Mouse (Mus musculus): ENCODE results near the gene Cbx4.

The Cbx4 gene

DNA sequence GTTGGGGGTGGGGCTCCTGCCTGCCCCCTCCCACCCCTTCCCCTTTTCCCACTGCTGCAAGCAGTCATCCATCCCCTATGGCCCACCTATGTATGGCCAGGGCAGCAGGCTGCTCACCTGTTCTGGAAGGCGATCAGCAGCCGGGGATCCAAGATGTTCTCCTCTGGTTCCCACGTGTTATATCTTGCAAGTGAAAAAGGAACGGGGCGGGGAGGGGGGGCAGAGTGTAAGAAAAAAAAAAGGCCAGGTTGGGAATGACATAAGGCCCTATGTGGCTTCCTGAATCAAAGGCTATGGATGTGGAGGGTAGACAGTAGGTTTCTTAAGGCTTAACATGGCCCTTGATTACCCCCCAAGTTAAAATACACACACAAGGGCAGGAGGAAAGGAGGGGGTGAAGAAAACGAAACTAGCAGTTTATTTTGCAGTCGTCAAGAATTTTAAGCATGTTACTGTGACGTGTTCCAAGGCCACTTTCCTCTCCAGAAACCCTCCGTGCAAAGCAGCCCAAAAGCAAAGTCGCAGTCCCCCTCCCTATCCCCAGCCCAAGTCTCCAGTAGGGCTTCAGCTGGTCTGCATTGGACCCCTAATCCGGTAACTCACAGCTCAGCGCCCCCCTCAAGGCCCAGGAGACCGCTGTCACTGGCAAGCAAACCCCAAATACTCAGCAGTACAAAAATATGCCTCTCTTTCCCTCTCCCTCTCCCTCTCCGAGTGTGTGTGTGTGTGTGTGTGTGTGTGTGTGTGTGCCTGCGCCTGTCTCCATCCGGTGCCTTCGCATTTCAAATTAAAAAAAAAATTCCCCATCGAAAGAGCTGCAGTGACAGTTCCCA is 1.4 kb downstream of the Cbx4 start:
- peak; percentile 28 for DNase-seq (ENCODE audit: low spot score)

DNA sequence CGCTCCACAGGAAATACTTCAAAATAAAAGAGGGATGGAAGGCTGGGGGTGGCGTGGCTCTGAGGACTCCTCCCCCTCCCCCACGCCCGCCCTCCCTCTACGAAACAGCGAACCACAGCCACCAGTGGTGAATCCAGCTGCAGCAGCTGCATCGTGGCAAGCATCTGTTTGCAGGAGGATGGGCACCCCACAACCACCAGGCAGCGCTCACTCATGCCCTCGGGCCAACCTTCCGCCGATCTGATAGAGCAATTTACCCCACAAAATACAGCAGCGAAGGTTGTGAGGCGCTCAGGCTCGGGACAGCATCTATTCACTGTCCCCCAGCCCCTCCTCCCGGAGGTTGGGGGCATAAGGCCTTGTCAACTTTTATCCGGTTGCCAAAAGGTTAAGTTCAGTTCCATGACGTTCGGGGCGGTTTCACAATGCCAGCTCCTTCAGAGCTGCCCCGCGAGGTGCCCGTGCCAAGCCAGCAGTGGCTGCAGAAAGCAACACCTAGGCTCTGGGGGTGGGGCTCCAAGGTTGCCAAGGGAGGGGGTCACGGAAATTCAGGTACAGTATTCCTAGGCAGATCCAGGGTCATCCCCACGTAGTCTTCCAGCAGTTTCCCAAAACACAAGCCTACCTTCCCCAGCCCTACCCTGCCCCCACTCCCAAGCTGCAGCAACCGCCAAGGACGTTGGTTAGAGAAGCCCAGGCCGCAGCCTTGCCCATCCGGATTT is 2.1 kb downstream of the Cbx4 start:
- peak; percentile 28 for DNase-seq (ENCODE audit: low spot score)

DNA sequence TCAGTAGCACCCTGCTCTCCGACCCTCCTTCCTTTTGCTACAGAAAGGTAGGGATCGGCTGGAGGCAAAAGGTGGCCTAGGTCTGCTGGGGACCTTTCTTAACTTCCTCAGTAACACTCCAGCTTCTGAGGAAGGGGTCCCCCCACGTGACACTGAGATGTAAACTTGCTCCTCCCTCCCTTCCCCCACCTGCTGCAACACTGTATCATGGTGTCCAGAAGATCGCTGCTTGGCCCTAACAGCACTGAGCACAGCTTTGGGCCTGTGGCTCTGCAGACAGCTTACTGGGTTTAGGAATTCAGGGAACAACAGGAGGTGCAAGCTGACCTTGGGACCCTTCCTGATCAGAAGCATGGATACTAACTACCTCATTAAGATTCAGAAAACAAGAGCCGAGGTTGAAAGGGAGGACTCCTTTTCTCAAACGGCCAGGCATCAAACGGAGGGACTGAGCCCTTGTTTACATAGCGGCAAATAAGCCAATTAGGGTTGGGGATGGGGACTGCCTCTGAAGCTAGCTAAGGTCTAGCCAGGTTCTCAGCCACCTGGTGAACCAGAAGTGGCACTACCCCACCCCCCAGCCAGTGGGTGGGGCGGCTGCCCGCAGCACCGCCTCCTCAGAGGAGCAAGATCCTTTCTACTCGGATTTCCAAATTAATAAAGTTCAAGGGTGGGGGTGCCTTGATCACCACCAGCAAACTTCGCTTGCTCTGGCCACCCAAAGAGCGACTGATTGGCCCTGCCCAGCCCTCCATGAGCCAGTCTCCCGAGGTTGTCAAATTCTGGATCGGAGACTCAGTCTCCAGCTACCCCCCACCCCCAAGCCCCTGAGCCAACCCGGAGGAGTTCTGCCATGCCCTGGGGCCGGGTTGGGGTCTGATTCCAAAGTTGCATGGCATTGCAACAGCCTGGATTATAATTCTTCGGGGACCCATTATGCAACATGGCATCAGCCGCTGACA is 3.1 kb downstream of the Cbx4 start:
- no peak for DNase-seq (ENCODE audit: low spot score)

DNA sequence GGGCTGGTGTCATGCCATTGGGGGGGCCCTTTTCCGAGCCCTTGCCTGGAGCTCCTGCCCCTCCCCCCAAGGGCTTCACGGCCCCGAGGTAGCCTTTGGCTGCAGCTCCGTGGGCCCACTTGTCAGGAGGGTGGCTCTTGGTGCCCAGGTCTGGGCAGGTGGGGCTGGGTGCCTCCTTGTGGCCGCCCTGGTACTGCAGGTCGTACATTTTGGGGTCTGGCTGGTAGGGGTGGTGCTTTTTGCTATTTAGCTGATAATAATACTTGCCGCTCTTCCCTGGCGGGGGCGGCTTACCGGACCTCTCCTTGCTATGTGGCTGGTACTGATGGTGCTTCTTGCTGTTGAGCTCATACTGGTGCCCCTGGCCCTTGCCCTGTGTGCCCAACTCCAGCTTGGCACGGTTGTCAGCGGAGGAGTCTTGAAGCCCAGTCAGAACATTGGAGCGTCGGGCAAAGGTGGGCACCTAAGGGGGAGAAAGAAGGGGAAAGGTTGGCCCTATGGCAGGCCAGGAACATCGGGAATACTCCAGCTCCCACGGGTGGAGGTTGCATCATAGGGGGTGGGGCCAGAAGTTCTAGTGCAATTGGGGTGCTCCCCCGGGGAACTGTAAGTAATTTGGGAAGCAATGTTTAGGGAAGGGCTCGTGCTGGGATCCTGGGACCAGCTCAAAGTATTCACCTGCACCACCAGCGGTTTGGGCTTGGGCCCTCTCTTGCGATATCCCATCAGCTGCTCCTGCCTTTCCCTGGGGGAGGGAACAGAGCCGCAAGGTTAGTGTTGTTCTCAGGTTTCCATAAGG is 4.0 kb downstream of the Cbx4 start:
- no peak for DNase-seq (ENCODE audit: low spot score)

DNA sequence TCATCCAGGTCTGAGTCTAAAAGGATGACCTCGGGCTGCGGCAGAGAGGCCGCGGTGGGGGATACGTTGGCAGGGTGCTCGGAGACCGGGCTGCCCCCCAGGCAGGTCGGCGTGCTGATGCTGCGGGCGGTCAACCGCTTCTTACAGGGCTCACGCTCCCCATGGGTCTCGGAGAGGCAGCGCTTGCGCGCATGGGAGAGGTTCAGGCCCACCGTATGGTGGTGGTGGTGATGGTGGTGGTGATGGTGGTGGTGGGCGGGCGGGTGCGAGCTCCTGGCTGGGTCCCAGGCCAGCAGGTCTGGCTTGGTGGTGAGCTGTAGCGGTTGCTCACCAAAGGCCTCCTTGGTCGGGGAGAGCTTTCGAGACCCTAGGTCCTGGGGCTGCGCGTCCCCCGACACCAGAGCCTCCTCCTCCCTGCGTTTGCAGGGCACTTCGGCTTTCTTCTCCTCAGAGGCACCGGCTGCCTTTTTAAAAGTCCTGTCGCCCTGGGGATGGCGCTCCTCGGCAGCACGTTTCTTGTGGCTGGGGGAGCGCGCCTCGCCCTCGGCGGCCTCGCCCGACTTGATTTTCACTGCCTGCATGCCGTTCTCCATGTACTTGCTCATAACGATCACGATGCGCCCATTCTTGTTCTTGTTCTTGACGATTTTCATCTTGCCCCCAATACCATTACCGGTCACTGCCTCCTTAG is 4.7 kb downstream of the Cbx4 start:
- no peak for DNase-seq (ENCODE audit: low spot score)

DNA sequence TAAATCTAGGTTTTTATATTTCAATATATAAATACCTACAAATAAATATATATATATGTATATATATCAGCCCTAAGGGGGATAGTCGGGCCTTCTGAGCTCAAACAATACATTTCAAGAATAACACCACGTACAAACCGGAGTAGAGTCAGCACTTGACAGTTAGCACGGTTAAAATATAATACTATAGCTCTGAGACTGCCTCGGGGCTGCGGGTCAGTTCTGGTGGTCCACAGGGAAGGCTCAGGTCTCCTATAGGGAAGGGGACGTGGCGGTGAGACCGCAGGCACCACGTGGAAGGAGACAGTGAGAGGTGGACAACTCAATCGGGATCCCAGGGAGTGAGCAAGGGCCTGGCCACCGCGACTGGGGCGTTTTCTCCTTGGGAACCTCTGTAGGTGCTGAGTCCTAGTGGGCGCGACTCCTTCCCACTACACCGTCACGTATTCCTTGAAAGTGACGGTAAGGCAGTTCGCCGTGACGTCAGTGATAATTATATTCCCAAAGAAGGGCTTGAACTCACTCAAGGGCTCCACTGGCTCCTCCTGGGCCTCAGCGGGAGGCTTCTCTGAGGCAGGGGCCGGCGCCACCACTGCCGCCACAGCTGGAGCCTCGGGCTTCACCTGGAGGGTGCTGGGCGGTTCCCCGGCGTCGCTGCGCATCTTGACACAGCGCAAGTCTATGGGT is 5.4 kb downstream of the Cbx4 start:
- DNase-seq (ENCODE audit: low spot score) = no peak

DNA sequence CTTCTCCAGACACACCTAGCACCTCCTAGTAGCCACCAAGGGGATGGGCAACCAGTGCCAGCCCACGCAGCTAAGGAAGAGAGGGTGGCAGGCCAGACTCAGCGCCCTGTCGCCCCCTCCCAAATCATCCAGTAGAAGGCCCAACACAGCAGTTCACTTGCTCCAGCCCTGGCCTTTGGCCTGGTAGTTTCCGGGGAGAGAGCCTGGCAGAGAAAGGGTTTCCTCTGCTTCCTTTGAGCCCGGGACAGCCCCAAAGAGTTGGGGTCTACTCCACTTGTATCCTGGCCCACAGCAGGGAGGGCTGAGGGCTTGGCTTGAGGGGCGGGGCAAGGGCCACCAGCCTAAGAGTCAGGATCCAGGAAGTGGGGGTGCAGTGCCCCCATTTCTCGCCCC is 6.6 kb downstream of the Cbx4 start:
- no peak for DNase-seq (ENCODE audit: low spot score)

DNA sequence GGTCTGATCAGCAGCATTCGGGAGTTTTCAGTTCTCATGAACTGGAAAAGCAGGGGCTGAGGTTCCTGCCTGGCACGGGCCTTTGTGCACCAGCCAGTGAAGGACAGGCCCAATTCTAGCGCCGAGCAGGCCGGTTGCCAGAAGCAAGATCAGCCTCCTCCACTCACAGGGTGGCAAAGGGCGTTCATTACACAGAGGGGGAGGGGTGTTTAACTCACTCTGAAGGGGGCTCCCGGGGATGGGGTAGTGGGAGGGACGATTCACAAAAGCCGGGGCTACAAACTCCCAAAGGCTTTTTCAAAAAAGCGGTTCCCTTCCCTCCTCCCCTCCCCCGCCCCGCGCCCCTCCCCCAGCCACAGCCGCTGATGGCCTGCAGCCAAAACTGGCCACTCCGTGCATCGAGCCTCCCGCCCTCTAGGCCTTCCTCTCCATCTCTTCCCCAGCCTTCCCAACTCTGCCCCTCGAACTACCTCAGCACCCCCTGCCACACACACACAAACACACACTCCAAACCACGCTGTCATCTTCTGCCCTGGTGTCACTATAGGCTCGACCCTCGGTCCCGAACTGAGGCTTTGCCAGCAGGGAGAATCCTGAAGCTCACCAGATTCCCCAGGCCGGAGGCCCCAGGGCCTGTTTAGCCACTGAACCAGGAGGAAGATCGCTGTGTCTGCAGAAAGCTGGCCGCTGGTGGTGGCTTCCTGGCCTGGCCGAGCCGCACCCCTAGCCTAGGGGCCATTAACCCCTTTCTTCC is 7.2 kb downstream of the Cbx4 start:
- DNase-seq (ENCODE audit: low spot score) = no peak

DNA sequence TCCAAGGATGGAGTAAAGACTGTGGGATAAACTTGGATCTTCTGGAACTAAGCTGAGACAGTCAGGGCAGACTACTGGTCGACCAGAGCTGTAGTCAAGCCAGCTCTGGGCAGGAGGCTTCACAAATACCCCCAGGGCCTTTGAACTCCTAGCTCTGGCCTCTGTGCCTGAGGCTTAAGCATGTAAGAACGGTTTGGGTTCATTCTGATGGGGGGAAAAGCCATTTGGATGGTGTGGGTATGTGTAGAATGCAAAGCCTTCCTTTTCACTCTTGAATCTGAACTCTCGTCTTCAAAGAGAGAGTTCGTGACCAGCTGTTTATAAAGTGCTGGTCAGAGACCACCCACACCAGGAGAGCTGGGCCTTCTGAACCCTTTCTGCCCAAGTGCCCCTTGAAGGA is 8.3 kb downstream of the Cbx4 start:
- DNase-seq (ENCODE audit: low spot score) = no peak

DNA sequence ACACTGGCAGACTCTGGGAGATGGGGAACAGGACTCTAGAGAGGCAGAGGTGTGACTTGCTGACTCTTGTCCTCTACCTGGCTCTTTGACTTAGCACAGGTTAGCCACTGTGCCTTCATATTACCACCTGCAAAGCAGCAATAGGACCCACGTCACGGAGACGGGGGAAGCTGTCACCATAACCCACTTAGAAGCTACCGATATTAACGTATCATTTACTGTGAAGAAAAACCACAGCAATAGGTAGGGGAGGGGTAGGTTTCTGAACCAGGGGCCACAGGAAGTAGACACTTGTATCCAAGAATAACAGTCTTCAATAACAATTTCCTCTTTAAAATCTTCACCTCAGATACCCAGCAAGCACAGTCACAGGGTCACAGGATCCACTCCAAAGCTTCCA is 10.2 kb downstream of the Cbx4 start:
- DNase-seq (ENCODE audit: low spot score) = no peak

DNA sequence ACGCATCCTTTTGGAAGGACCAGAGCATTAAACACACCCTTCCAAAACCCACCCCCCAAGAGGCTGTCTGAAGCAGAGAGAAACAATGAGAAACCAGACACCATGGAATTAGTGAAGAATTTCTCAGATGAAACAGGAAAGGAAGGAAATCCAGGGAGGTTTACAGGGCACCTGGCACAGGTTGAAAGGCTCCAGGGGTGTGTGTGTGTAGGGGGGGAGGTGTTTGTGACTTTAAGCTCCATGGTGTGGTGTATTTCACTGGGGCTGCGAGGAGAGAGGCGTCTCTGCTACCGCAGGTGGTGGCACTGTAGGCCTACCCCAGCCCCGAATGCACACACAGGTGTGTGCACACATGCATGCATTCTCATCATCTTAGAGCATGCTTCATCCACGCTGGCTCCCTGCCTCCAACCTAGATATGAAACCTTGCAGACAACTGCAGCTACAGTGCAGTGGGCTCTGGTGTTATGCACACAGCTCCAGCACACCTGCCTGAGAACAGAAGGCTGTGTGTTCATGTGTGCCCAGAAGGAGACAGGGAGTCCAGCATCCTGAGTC is 12.1 kb downstream of the Cbx4 start:
- no peak for DNase-seq (ENCODE audit: low spot score)

DNA sequence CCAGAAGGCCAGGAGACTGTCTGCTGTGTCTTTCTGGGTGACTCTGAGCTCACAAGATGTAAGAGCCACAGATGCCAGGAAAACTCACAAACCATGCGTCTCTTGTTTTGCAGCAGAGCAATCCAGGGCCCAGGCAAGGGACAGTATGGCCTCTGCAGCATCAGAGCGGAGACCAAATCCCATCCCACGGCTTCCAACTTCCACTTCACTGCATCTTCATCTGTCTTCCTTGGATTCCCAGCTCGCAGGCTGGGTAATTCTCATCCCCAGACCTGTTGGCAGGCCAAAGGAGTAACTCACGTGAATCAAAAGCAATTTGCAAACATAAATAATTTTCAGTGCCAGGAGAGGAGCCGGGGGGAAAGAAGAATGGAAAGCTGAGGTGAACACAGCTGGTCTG is 13.0 kb downstream of the Cbx4 start:
- no peak for DNase-seq (ENCODE audit: low spot score)

DNA sequence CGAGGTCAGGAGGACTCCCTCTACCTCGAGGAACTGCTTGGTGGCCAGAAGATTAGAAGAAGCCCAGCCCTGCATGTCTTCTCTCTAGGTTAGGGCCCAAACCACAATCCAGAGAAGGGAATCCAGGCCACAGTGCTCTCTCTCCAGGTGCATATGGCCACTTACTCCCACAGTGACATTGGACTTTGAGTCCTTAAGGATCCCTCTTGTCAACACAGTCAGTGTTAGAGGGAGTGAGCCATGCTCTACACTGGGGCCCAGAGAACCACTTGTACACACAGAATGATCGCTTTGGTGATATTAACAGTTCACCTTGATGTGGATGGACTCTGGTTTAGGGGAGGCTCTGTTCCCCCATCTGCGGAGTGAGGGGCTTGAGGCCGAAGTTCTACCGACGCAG is 13.8 kb downstream of the Cbx4 start:
- DNase-seq (ENCODE audit: low spot score) = no peak

DNA sequence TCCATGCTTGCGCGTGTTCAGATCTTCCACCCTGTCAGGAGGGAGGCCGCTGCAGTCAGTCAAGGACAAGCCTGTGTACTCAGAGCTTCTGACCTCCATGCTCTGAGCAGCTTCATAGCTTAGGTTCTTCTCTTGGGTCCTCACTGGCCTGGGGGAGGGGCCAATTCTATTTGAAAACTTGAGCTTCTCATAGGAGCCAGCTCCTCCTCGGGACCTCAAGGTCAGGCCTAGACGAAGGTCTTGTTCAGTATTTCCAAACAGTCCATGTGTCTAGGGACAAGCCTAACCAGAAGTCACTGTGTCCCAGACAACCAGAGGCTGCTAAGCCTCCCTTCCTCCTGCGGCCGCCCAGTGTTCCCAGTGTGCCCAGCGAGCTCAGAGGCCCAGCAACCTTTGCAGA is 19.2 kb downstream of the Cbx4 start:
- no peak for DNase-seq (ENCODE audit: low spot score)

DNA sequence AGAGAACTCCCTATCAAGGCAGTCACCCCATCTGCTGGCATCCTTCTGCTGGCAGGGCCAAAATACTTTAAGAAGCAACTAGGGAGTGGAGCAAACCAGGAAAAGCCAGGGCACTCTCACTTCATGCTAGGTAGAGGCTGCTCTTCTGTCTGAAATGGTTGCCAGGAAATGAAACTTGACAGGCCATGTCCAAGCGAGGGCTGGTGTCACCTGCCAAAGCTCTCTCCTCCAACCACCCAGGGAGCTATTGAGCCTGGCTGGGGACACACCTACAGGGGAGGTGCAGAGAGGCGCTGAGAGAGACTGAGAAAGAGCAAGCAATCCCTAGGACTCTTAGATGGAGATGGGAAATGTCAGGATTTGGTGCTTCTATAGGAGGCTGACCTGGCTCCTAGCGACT is 26.8 kb downstream of the Cbx4 start:
- DNase-seq (ENCODE audit: low spot score) = no peak

DNA sequence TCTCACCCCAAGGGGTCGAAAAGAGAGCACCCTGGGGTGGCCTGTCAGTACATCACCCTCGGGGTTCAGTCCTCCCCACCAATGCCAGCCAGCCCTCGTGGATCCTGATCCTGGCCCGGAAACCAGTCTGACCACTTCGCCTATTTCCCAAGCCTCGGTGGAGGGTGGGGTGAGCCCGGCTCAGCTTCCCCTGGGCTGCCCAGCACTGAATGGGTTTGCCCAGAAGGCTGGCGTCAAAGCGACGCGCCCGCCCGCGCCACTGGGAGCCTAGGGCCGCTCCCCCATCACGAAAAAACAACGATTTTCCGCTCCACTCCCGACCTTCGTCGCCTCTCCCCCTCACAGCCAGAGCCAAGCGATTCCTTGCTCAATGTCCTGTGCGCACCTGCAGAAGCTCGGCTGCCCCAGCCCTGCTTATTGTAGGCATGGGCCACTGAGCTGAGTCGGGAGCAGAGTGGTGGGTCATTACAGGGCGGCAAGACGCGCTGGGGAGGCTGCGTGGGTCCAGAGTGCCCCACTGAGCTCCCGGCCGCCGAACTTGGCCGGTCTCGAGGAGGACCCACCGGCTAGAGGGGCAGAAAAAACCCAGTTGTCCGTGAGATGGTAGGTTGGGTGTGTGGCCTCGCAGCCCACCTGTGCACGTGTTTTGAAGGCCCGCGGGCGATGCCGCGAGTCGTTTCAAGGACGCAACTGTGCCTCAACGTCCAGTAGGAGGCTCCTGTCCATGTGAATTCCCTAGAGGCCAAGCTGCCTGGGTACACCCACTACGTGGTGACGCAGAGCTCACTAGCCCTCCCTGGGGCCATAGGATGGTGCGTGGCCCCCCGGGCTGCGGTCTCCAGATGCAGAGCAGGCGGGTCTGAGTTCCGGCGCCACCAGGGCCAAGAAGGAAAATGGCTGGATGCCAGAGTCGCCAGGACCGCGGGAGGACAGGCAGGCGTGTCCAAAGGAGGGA is 27.7 kb downstream of the Cbx4 start:
- DNase-seq (ENCODE audit: low spot score) = no peak

DNA sequence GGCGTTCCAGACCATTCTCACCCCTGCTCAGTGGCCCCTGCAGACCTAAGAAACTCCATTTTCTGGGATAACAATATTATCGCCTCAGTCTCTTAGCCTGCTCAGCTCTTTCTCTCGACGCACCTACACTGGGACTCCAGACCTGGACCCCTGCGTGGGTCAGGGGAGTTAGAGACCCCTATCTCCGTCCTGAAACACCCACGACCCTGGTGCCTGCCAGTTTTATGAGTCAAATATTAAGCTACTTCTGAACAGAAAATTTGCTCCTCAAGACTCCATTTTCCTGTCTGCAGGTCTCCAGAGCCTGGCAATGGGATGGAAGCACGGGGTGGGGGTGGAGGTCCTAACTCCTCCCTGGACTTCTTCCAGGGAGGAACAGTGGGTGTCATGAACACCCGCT is 28.7 kb downstream of the Cbx4 start:
- no peak for DNase-seq (ENCODE audit: low spot score)
